Mouse (Mus musculus): Measurements from ENCODE around the gene Ptn. TPM values are rescaled to one million over a fixed set of nuclear protein-coding genes. Genes with fewer than 3 reads are reported as not detected.

Ptn gene
- polyA plus RNA-seq, 1 experiment, result 0.75 TPM

GRCm38 (mm10) chr6:36844258-36844657, 34.2 kb upstream of the Ptn start:
- no peaks in the 10 kb centered on the region for H3K36me3 ChIP-seq (ENCODE audit: control insufficient read depth, insufficient read depth, low read length, poor library complexity, severe bottlenecking)
- no peak overlapping the region for H3K4me3 ChIP-seq (ENCODE audit: low read depth, low read length)
- no peaks in the 10 kb centered on the region for H3K9me3 ChIP-seq (replicated peaks; ENCODE audit: control insufficient read depth, insufficient read depth, low read length, poor library complexity, severe bottlenecking)
- H3K27ac ChIP-seq (ENCODE audit: insufficient read depth, low read length), result no peak overlapping the region
- H3K27me3 ChIP-seq (ENCODE audit: control insufficient read depth, insufficient read depth, low read length, poor library complexity, severe bottlenecking), result no peaks in the 10 kb centered on the region
- H3K9ac ChIP-seq (ENCODE audit: low read depth, poor library complexity, severe bottlenecking), result no peak overlapping the region
- no peak for TF ChIP-seq EP300 (IDR thresholded peaks at IDR 0.05; ENCODE audit: insufficient read depth, low read depth, low read length)
- no peak for TF ChIP-seq POLR2A (IDR thresholded peaks at IDR 0.05; ENCODE audit: insufficient read depth, low read length)
- no peak for TF ChIP-seq CTCF (IDR thresholded peaks at IDR 0.05; ENCODE audit: low read depth, low read length)
- no peaks in the 10 kb centered on the region for H3K4me1 ChIP-seq (ENCODE audit: control insufficient read depth, insufficient read depth, low read length)

GRCm38 (mm10) chr6:36843031-36843488, 33.0 kb upstream of the Ptn start:
- H3K36me3 ChIP-seq (ENCODE audit: control insufficient read depth, insufficient read depth, low read length, poor library complexity, severe bottlenecking), result no peaks in the 10 kb centered on the region
- no peaks in the 10 kb centered on the region for H3K4me1 ChIP-seq (ENCODE audit: control insufficient read depth, insufficient read depth, low read length)
- TF ChIP-seq CTCF (IDR thresholded peaks at IDR 0.05; ENCODE audit: low read depth, low read length) (no peak), POLR2A (IDR thresholded peaks at IDR 0.05; ENCODE audit: insufficient read depth, low read length) (no peak), EP300 (IDR thresholded peaks at IDR 0.05; ENCODE audit: insufficient read depth, low read depth, low read length) (no peak)
- no peaks in the 10 kb centered on the region for H3K9me3 ChIP-seq (replicated peaks; ENCODE audit: control insufficient read depth, insufficient read depth, low read length, poor library complexity, severe bottlenecking)
- H3K27ac ChIP-seq (ENCODE audit: insufficient read depth, low read length), result no peak overlapping the region
- no peaks in the 10 kb centered on the region for H3K27me3 ChIP-seq (ENCODE audit: control insufficient read depth, insufficient read depth, low read length, poor library complexity, severe bottlenecking)
- no peak overlapping the region for H3K9ac ChIP-seq (ENCODE audit: low read depth, poor library complexity, severe bottlenecking)
- no peak overlapping the region for H3K4me3 ChIP-seq (ENCODE audit: low read depth, low read length)

DNA sequence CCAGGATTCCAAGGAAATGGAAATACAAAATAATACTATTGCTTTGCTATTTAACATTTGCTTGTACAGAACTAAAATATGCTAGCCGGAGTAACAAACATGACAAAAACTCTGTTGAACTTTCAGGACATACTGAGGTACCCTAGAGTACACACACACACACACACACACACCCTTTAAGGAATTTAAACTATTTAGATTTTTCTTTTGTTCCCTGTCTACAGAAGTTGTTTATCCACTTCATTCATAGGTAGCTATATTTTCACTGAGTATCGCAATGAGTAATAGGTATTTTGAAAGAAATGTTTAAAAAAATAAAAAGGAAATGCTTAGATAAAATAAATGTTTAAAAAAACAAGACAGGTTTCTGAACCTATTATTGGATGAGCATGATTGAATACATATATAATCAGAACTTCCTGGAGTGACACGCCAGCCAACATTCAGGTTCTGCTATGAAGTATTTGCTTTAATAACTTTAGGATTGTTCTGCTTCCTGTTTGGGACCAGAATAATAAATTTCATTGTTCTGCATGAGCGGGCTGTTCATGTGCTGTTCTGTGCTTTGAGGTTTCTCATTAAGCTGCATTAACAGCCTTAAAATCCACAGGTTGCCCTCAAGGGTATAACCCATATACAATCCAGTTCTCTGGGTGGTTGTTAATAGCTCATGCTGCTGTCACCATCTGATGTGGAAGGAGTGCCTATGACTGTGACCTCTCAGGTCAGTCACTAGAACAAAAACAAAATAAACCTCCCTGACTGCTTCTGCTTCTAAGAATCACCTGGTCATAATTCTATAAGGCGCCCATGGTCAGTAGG, 32.3 kb upstream of the Ptn start:
- Histone ChIP-seq H3K4me1 (ENCODE audit: control insufficient read depth, insufficient read depth, low read length) (no peaks in the 10 kb centered on the region), H3K9me3 (replicated peaks; ENCODE audit: control insufficient read depth, insufficient read depth, low read length, poor library complexity, severe bottlenecking) (no peaks in the 10 kb centered on the region), H3K9ac (ENCODE audit: low read depth, poor library complexity, severe bottlenecking) (no peak overlapping the region), H3K27me3 (ENCODE audit: control insufficient read depth, insufficient read depth, low read length, poor library complexity, severe bottlenecking) (no peaks in the 10 kb centered on the region), H3K36me3 (ENCODE audit: control insufficient read depth, insufficient read depth, low read length, poor library complexity, severe bottlenecking) (no peaks in the 10 kb centered on the region), H3K4me3 (ENCODE audit: low read depth, low read length) (no peak overlapping the region), H3K27ac (ENCODE audit: insufficient read depth, low read length) (no peak overlapping the region)
- TF ChIP-seq POLR2A (IDR thresholded peaks at IDR 0.05; ENCODE audit: insufficient read depth, low read length) (no peak), CTCF (IDR thresholded peaks at IDR 0.05; ENCODE audit: low read depth, low read length) (no peak), EP300 (IDR thresholded peaks at IDR 0.05; ENCODE audit: insufficient read depth, low read depth, low read length) (no peak)

DNA sequence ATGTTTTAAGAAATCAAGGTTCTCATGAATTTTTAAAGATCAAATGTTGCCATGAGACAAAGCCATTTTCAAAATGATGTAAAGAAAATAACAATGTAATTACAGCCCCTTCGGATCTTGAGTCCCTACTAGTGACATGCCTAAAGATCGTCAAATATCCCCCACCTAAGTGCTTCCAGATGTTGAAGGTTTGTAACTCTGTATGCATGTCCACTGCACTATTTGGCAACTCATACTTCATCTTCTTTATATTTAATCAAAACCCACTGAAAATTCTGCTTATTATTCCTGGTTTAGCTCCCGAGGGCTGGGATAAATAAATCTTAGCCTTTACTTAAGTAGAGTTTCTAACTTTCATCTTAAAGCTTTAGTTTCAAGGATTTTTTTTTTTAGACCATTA, 31.7 kb upstream of the Ptn start:
- no peak overlapping the region for H3K4me3 ChIP-seq (ENCODE audit: low read depth, low read length)
- no peaks in the 10 kb centered on the region for H3K27me3 ChIP-seq (ENCODE audit: control insufficient read depth, insufficient read depth, low read length, poor library complexity, severe bottlenecking)
- no peaks in the 10 kb centered on the region for H3K4me1 ChIP-seq (ENCODE audit: control insufficient read depth, insufficient read depth, low read length)
- TF ChIP-seq POLR2A (IDR thresholded peaks at IDR 0.05; ENCODE audit: insufficient read depth, low read length) (no peak), CTCF (IDR thresholded peaks at IDR 0.05; ENCODE audit: low read depth, low read length) (no peak), EP300 (IDR thresholded peaks at IDR 0.05; ENCODE audit: insufficient read depth, low read depth, low read length) (no peak)
- no peaks in the 10 kb centered on the region for H3K9me3 ChIP-seq (replicated peaks; ENCODE audit: control insufficient read depth, insufficient read depth, low read length, poor library complexity, severe bottlenecking)
- no peak overlapping the region for H3K9ac ChIP-seq (ENCODE audit: low read depth, poor library complexity, severe bottlenecking)
- H3K36me3 ChIP-seq (ENCODE audit: control insufficient read depth, insufficient read depth, low read length, poor library complexity, severe bottlenecking), result no peaks in the 10 kb centered on the region
- H3K27ac ChIP-seq (ENCODE audit: insufficient read depth, low read length), result no peak overlapping the region

- H3K27me3 ChIP-seq (ENCODE audit: control insufficient read depth, insufficient read depth, low read length, poor library complexity, severe bottlenecking), result no peaks in the 10 kb centered on the region
- no peaks in the 10 kb centered on the region for H3K4me1 ChIP-seq (ENCODE audit: control insufficient read depth, insufficient read depth, low read length)
- H3K4me3 ChIP-seq (ENCODE audit: low read depth, low read length), result no peak overlapping the region
- no peak overlapping the region for H3K9ac ChIP-seq (ENCODE audit: low read depth, poor library complexity, severe bottlenecking)
- H3K27ac ChIP-seq (ENCODE audit: insufficient read depth, low read length), result no peak overlapping the region
- no peaks in the 10 kb centered on the region for H3K36me3 ChIP-seq (ENCODE audit: control insufficient read depth, insufficient read depth, low read length, poor library complexity, severe bottlenecking)
- TF ChIP-seq EP300 (IDR thresholded peaks at IDR 0.05; ENCODE audit: insufficient read depth, low read depth, low read length), result no peak
- no peak for TF ChIP-seq POLR2A (IDR thresholded peaks at IDR 0.05; ENCODE audit: insufficient read depth, low read length)
- no peak for TF ChIP-seq CTCF (IDR thresholded peaks at IDR 0.05; ENCODE audit: low read depth, low read length)
- H3K9me3 ChIP-seq (replicated peaks; ENCODE audit: control insufficient read depth, insufficient read depth, low read length, poor library complexity, severe bottlenecking), result no peaks in the 10 kb centered on the region
Observed at GRCm38 (mm10) chr6:36841174-36841573, 31.2 kb upstream of the Ptn start.

DNA sequence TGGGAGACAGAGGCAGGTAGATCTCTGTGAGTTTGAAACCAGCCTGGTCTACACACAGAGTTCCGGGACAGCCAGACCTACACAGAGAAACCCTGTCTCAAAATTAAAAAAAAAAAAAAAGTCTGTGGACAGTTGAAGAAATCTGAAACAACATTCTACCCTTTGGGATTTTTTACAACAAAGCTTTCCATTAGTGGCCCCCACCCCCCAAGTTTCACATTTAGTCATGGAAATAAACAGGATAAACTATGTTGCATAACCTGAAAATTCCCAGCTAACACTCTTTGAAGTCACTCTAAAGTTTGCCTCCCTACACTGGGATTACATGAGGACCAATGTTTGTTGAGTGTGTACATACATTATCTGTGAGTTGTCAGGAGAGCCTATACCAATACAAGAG, 28.7 kb upstream of the Ptn start:
- TF ChIP-seq CTCF (IDR thresholded peaks at IDR 0.05; ENCODE audit: low read depth, low read length), result no peak
- no peak for TF ChIP-seq EP300 (IDR thresholded peaks at IDR 0.05; ENCODE audit: insufficient read depth, low read depth, low read length)
- TF ChIP-seq POLR2A (IDR thresholded peaks at IDR 0.05; ENCODE audit: insufficient read depth, low read length), result no peak
- Histone ChIP-seq H3K27me3 (ENCODE audit: control insufficient read depth, insufficient read depth, low read length, poor library complexity, severe bottlenecking) (no peaks in the 10 kb centered on the region), H3K4me3 (ENCODE audit: low read depth, low read length) (no peak overlapping the region), H3K27ac (ENCODE audit: insufficient read depth, low read length) (no peak overlapping the region), H3K4me1 (ENCODE audit: control insufficient read depth, insufficient read depth, low read length) (no peaks in the 10 kb centered on the region), H3K9me3 (replicated peaks; ENCODE audit: control insufficient read depth, insufficient read depth, low read length, poor library complexity, severe bottlenecking) (no peaks in the 10 kb centered on the region), H3K9ac (ENCODE audit: low read depth, poor library complexity, severe bottlenecking) (no peak overlapping the region), H3K36me3 (ENCODE audit: control insufficient read depth, insufficient read depth, low read length, poor library complexity, severe bottlenecking) (no peaks in the 10 kb centered on the region)
